Mouse (Mus musculus): Measurements from ENCODE around the gene Chchd1. TPM values are rescaled to one million over a fixed set of nuclear protein-coding genes. Genes with fewer than 3 reads are reported as not detected.

The Chchd1 gene
- polyA plus RNA-seq (2012; rRNA removed) (62.8 and 131 TPM in 2 replicates), polyA plus RNA-seq (2014; fragmentation: Nextera tagmentation; extraction: Ambion mirVana) (187 and 202 TPM in 2 replicates)

GRCm38 (mm10) chr14:20702741-20703381 lies at the start of gene Chchd1:
Chchd1 (plus strand) TSS chr14:20703006.
- WGBS, result under 1% methylated on average over 61 of the region's 61 CpGs
- Histone ChIP-seq H3K27ac (replicated peaks; ENCODE audit: low read depth, low read length) (peak within 1 kb of the TSS; percentile 86), H3K4me1 (ENCODE audit: control insufficient read depth, insufficient read depth, low read length) (peaks cover 19% of the 10 kb centered on the region), H3K9me3 (ENCODE audit: control insufficient read depth, low read length) (no peaks in the 10 kb centered on the region), H3K36me3 (ENCODE audit: control insufficient read depth, insufficient read depth, low read length) (peaks cover 25% of the 10 kb centered on the region), H3K9ac (ENCODE audit: low read depth, low read length, severe bottlenecking) (peak within 1 kb of the TSS; percentile 71), H3K27me3 (ENCODE audit: control insufficient read depth, insufficient read depth, low read length) (no peaks in the 10 kb centered on the region), H3K4me2 (replicated peaks; ENCODE audit: low read depth, low read length, severe bottlenecking) (peak within 1 kb of the TSS; percentile 53), H3K4me3 (replicated peaks; ENCODE audit: low read length) (peak within 1 kb of the TSS; percentile 62)
- ATAC-seq (ENCODE audit: low FRiP score, low read depth) (peak; percentile 73), DNase-seq (ENCODE audit: low spot score) (peak; percentile 75)
- TF ChIP-seq POLR2A (IDR thresholded peaks at IDR 0.05; ENCODE audit: borderline replicate concordance, extremely low read depth, insufficient read depth, insufficient read length), result no peak; the same call in 1 of the 2 replicates

- DNase-seq (ENCODE audit: low spot score) (no peak), ATAC-seq (ENCODE audit: low FRiP score, low read depth) (no peak)
- no peak for TF ChIP-seq POLR2A (IDR thresholded peaks at IDR 0.05; ENCODE audit: borderline replicate concordance, extremely low read depth, insufficient read depth, insufficient read length)
- Histone ChIP-seq H3K9me3 (ENCODE audit: control insufficient read depth, low read length) (no peaks in the 10 kb centered on the region), H3K4me2 (replicated peaks; ENCODE audit: low read depth, low read length, severe bottlenecking) (no peak overlapping the region), H3K27me3 (ENCODE audit: control insufficient read depth, insufficient read depth, low read length) (no peaks in the 10 kb centered on the region), H3K4me3 (replicated peaks; ENCODE audit: low read length) (no peak overlapping the region), H3K27ac (replicated peaks; ENCODE audit: low read depth, low read length) (no peak overlapping the region), H3K9ac (ENCODE audit: low read depth, low read length, severe bottlenecking) (no peak overlapping the region), H3K4me1 (ENCODE audit: control insufficient read depth, insufficient read depth, low read length) (no peaks in the 10 kb centered on the region), H3K36me3 (ENCODE audit: control insufficient read depth, insufficient read depth, low read length) (no peaks in the 10 kb centered on the region)
- 71% methylated on average over 9 of the region's 9 CpGs for WGBS
These were observed 48.0 kb upstream of the Chchd1 start for GRCm38 (mm10) chr14:20654690-20655421.

GRCm38 (mm10) chr14:20655731-20656130 lies 47.1 kb upstream of the Chchd1 start:
- H3K27ac ChIP-seq (replicated peaks; ENCODE audit: low read depth, low read length), result no peak overlapping the region
- no peak for DNase-seq (ENCODE audit: low spot score)

GRCm38 (mm10) chr14:20656361-20656760 lies 46.4 kb upstream of the Chchd1 start, which contains the start of gene Myoz1:
Myoz1 (minus strand) TSS chr14:20656540.
- no peak for TF ChIP-seq POLR2A (IDR thresholded peaks at IDR 0.05; ENCODE audit: borderline replicate concordance, extremely low read depth, insufficient read depth, insufficient read length)
- H3K4me1 ChIP-seq (ENCODE audit: control insufficient read depth, insufficient read depth, low read length), result peaks cover 5% of the 10 kb centered on the region
- H3K36me3 ChIP-seq (ENCODE audit: control insufficient read depth, insufficient read depth, low read length), result no peaks in the 10 kb centered on the region
- 48% methylated on average over 11 of the region's 11 CpGs for WGBS
- H3K27me3 ChIP-seq (ENCODE audit: control insufficient read depth, insufficient read depth, low read length), result no peaks in the 10 kb centered on the region
- H3K27ac ChIP-seq (replicated peaks; ENCODE audit: low read depth, low read length), result no peak within 1 kb of the TSS
- DNase-seq (ENCODE audit: low spot score), result no peak
- no peak within 1 kb of the TSS for H3K9ac ChIP-seq (ENCODE audit: low read depth, low read length, severe bottlenecking)
- no peak within 1 kb of the TSS for H3K4me2 ChIP-seq (replicated peaks; ENCODE audit: low read depth, low read length, severe bottlenecking)
- H3K4me3 ChIP-seq (replicated peaks; ENCODE audit: low read length), result no peak within 1 kb of the TSS
- ATAC-seq (ENCODE audit: low FRiP score, low read depth), result no peak
- H3K9me3 ChIP-seq (ENCODE audit: control insufficient read depth, low read length), result no peaks in the 10 kb centered on the region

More at GRCm38 (mm10) chr14:20655731-20656130, 47.1 kb upstream of the Chchd1 start:
- Histone ChIP-seq H3K4me2 (replicated peaks; ENCODE audit: low read depth, low read length, severe bottlenecking) (no peak overlapping the region), H3K4me1 (ENCODE audit: control insufficient read depth, insufficient read depth, low read length) (peaks cover 4% of the 10 kb centered on the region), H3K9ac (ENCODE audit: low read depth, low read length, severe bottlenecking) (no peak overlapping the region), H3K27me3 (ENCODE audit: control insufficient read depth, insufficient read depth, low read length) (no peaks in the 10 kb centered on the region), H3K4me3 (replicated peaks; ENCODE audit: low read length) (no peak overlapping the region), H3K36me3 (ENCODE audit: control insufficient read depth, insufficient read depth, low read length) (no peaks in the 10 kb centered on the region), H3K9me3 (ENCODE audit: control insufficient read depth, low read length) (no peaks in the 10 kb centered on the region)
- ATAC-seq (ENCODE audit: low FRiP score, low read depth), result no peak
- 74% methylated on average over 9 of the region's 9 CpGs for WGBS
- TF ChIP-seq POLR2A (IDR thresholded peaks at IDR 0.05; ENCODE audit: borderline replicate concordance, extremely low read depth, insufficient read depth, insufficient read length), result no peak

- H3K27ac ChIP-seq (replicated peaks; ENCODE audit: low read depth, low read length), result no peak overlapping the region
- no peak overlapping the region for H3K4me3 ChIP-seq (replicated peaks; ENCODE audit: low read length)
- no peak for TF ChIP-seq POLR2A (IDR thresholded peaks at IDR 0.05; ENCODE audit: borderline replicate concordance, extremely low read depth, insufficient read depth, insufficient read length)
- no peak overlapping the region for H3K9ac ChIP-seq (ENCODE audit: low read depth, low read length, severe bottlenecking)
- H3K27me3 ChIP-seq (ENCODE audit: control insufficient read depth, insufficient read depth, low read length), result no peaks in the 10 kb centered on the region
- no peaks in the 10 kb centered on the region for H3K36me3 ChIP-seq (ENCODE audit: control insufficient read depth, insufficient read depth, low read length)
- no peaks in the 10 kb centered on the region for H3K9me3 ChIP-seq (ENCODE audit: control insufficient read depth, low read length)
- H3K4me1 ChIP-seq (ENCODE audit: control insufficient read depth, insufficient read depth, low read length), result peaks cover 12% of the 10 kb centered on the region
- DNase-seq (ENCODE audit: low spot score), result peak; percentile 82
- H3K4me2 ChIP-seq (replicated peaks; ENCODE audit: low read depth, low read length, severe bottlenecking), result no peak overlapping the region
- no peak for ATAC-seq (ENCODE audit: low FRiP score, low read depth)
These were observed 44.5 kb upstream of the Chchd1 start for GRCm38 (mm10) chr14:20658326-20658725.
